Mouse (Mus musculus) liver, adult 2 months (tissue): ENCODE measurements around the gene Plcb4.
"Not testable (repeated sequence)": the region's sequence is repeated elsewhere in the genome, so short reads cannot be mapped to it uniquely, and the experiment has no call there.

Experiments
- CTCF ChIP-seq: fragments of 200-500 bp; IDR thresholded peaks from 2 replicates; pipeline ENCODE4 v1.5.1; 2011; ENCODE audit warnings: low read depth, low read length, control low read depth
- POLR2A ChIP-seq: fragments of 200-500 bp; IDR thresholded peaks from 2 replicates; pipeline ENCODE4 v1.6.1; 2011; ENCODE audit warnings: low read length, control low read depth; ENCODE audit not compliant: insufficient read depth; ENCODE audit errors: extremely low read depth

DNA sequence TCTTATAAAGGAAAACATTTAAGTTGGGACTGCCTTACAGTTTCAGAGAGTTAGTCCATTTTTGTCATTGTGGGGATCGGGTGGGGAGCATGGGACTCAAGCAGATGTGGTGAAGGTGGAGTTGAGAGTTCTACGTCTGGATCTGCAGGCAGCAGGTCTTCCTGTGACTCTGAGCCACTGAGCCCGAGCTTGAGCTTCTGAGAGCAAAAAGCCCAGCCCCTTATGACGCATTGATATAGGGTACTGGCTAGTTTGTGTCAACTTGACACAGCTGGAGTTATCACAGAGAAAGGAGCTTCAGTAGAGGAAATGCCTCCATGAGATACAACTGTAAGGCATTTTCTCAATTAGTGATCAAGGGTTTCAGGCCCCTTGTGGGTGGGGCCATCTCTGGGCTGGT is 241.1 kb downstream of the Plcb4 start:
- TF ChIP-seq CTCF, POLR2A: not testable (repeated sequence)
